Mouse (Mus musculus): ENCODE measurements at regions not wholly inside any gene's neighbourhood (a gene's known extent, or its start where the extent isn't known, plus 50 kb on each side); places are given as distances from the start of the nearest gene placed in this dataset.

DNA sequence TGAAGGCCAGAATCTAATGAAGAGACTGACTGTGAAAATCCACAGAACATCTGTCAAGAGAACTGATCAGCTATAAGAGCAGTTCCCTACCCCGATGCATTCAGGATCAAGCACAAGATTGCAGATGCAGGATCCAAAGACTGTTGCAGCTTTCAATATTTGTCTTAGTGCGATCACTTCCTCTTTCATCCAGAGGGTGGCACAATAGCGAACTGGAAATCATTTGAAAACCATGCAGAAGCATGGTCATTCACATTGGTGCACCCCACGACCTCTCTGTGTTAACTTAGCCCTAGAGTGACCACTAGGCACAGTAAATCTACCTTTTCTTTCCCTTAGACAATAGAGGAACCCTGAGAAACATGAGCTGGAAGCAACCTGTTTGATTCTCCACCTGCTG lies 55.8 kb upstream of the Pak3 start:
- in situ Hi-C loops (cut with MboI, MseI) = no loop called here

DNA sequence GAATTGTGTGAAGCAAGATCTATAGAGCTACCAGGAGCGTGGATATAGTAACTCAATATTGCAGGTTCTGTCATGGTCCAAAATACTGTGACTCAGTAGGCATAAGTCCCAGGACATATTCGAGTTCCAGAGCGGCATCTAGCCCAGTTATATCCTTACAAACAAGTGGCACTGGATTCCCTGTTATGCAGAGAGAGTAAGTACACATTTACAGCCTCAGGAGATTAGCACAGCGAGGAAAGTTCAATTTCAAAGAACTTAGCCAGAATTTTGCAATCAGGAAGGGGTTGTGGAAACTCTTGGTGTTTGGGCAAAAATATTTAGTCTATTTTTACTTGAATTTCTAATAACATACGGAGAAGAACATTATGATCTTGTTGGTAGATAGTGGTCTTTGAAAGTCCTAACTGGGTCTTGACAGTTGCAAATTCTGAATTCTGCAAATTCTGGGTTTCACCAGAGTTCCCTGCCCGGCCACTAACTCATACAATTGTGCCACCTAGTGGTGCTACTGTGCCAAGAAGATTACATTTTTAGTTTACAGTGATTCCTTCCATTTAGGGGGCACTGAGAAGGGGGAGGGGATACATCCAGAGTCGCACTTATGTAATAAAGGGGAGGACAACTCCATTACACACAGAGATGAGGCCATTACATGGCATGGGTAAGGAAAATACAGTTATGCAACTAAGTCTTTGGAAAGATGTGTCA lies 54.7 kb upstream of the Chrdl1 start:
- in situ Hi-C loops (cut with MboI, MseI) = loop anchor here (5.0 to 10.0 kb wide), 2 partner anchors 346 to 964 kb away; no protein-coding TSS in a partner anchor

GRCm38 (mm10) chrX:143444581-143444980 lies 50.5 kb upstream of the Chrdl1 start:
- in situ Hi-C loops (cut with MboI, MseI) = loop anchor here (10.0 kb wide), 1 partner anchor 960 kb away; no protein-coding TSS in a partner anchor
